Mouse (Mus musculus) adrenal gland, postnatal 4 days (tissue): Measurements from ENCODE around the gene Strip1. TPM values are rescaled to one million over a fixed set of nuclear protein-coding genes. Genes with fewer than 3 reads are reported as not detected.
A peak's percentile ranks its signal among the peaks of the same experiment; 100 is the strongest.

Experiments used
- DNase-seq, 2 experiments: peaks; one replicate each; pipeline ENCODE4 v3.0.0; 2021 to 2022; ENCODE audit warnings: low spot score in 2 of 2, mixed read lengths in 2 of 2
- total RNA-seq, 2 experiments: library from RNA; stranded (reverse); gene quantifications; 2 replicates each; pipeline ENCODE4 v1.2.3; 2021

Gene Strip1
- total RNA-seq, 2 experiments from 2014 or later: 35.8 to 40.4 TPM

GRCm38 (mm10) chr3:107595264-107595937 lies 36.1 kb downstream of the Strip1 start:
- DNase-seq: no peak

- no peak for DNase-seq
These were observed 36.7 kb downstream of the Strip1 start, which contains the start of gene Alx3 for GRCm38 (mm10) chr3:107594662-107595263. Alx3 (plus strand) TSS chr3:107595031.

GRCm38 (mm10) chr3:107593632-107594031 lies 37.9 kb downstream of the Strip1 start:
- DNase-seq: no peak

GRCm38 (mm10) chr3:107591612-107592011 lies 39.9 kb downstream of the Strip1 start:
- DNase-seq: no peak

GRCm38 (mm10) chr3:107586504-107586903 lies 45.0 kb downstream of the Strip1 start:
- DNase-seq: no peak

GRCm38 (mm10) chr3:107583893-107584292 lies 47.6 kb downstream of the Strip1 start:
- DNase-seq: no peak

- DNase-seq: no peak
These were observed 48.4 kb downstream of the Strip1 start for GRCm38 (mm10) chr3:107582875-107583767.

- DNase-seq: no peak
These were observed 49.2 kb downstream of the Strip1 start for GRCm38 (mm10) chr3:107582130-107582874.

- no peak for DNase-seq
These were observed 50.1 kb downstream of the Strip1 start for GRCm38 (mm10) chr3:107581103-107582010.

- DNase-seq: peak in 1 of 2 experiments; percentile 26
These were observed 52.0 kb downstream of the Strip1 start for GRCm38 (mm10) chr3:107579466-107579865.

GRCm38 (mm10) chr3:107577810-107578390 lies 53.6 kb downstream of the Strip1 start:
- no peak for DNase-seq

GRCm38 (mm10) chr3:107576807-107577206 lies 54.7 kb downstream of the Strip1 start:
- DNase-seq: no peak

GRCm38 (mm10) chr3:107571205-107571604 lies 60.3 kb downstream of the Strip1 start:
- no peak for DNase-seq

GRCm38 (mm10) chr3:107568721-107569120 lies 62.8 kb downstream of the Strip1 start:
- no peak for DNase-seq

GRCm38 (mm10) chr3:107567766-107568165 lies 63.7 kb downstream of the Strip1 start:
- DNase-seq: no peak

GRCm38 (mm10) chr3:107565331-107565730 lies 66.2 kb downstream of the Strip1 start:
- no peak for DNase-seq

GRCm38 (mm10) chr3:107563880-107564279 lies 67.6 kb downstream of the Strip1 start:
- no peak for DNase-seq

- DNase-seq: no peak
These were observed 68.9 kb downstream of the Strip1 start for GRCm38 (mm10) chr3:107562591-107562990.
